Mouse (Mus musculus) cerebellum, adult 9-10 months (tissue): ENCODE data around the gene Hnrnpul2.
"Not testable (repeated sequence)": the region's sequence is repeated elsewhere in the genome, so short reads cannot be mapped to it uniquely, and the experiment has no call there.

Experiments
- DNase-seq: peaks from one replicate; pipeline ENCODE4 v3.0.0; 2022

Hnrnpul2 gene

GRCm38 (mm10) chr19:8818801-8819595, 812 bp upstream of the Hnrnpul2 start, which contains the start of gene Ttc9c:
Gene Ttc9c, minus strand, starts transcription at chr19:8819333.
- peak; percentile 99 for DNase-seq

GRCm38 (mm10) chr19:8820424-8820956, 680 bp downstream of the Hnrnpul2 start:
- no peak for DNase-seq

GRCm38 (mm10) chr19:8821146-8821545, 1.3 kb downstream of the Hnrnpul2 start:
- no peak for DNase-seq

- DNase-seq = peak; percentile 77
Measured at GRCm38 (mm10) chr19:8822696-8823095, 2.9 kb downstream of the Hnrnpul2 start.

GRCm38 (mm10) chr19:8829660-8830059, 9.8 kb downstream of the Hnrnpul2 start, which contains the start of gene AC129217.1:
Gene AC129217.1, plus strand, starts transcription at chr19:8829773.
- no peak for DNase-seq

GRCm38 (mm10) chr19:8830664-8831063, 10.9 kb downstream of the Hnrnpul2 start:
- DNase-seq = no peak

GRCm38 (mm10) chr19:8831262-8831661, 11.5 kb downstream of the Hnrnpul2 start:
- DNase-seq = no peak

GRCm38 (mm10) chr19:8832971-8833370, 13.2 kb downstream of the Hnrnpul2 start:
- no peak for DNase-seq

GRCm38 (mm10) chr19:8836327-8836726, 16.5 kb downstream of the Hnrnpul2 start:
- not testable (repeated sequence) for DNase-seq

GRCm38 (mm10) chr19:8837251-8837791, 17.5 kb downstream of the Hnrnpul2 start, which contains the start of gene Bscl2:
Gene Bscl2, plus strand, starts transcription at chr19:8837467.
- peak; percentile 91 for DNase-seq

GRCm38 (mm10) chr19:8838041-8838730, 18.4 kb downstream of the Hnrnpul2 start:
- peak; percentile 76 for DNase-seq

- peak; percentile 94 for DNase-seq
Measured at GRCm38 (mm10) chr19:8839103-8839907, 19.5 kb downstream of the Hnrnpul2 start, which contains the start of gene Gng3. Gene Gng3, minus strand, starts transcription at chr19:8839194.

- DNase-seq = peak; percentile 87
Measured at GRCm38 (mm10) chr19:8839908-8840791, 20.3 kb downstream of the Hnrnpul2 start.

GRCm38 (mm10) chr19:8841012-8841411, 21.2 kb downstream of the Hnrnpul2 start:
- peak; percentile 66 for DNase-seq

GRCm38 (mm10) chr19:8842961-8843360, 23.2 kb downstream of the Hnrnpul2 start:
- DNase-seq = no peak

GRCm38 (mm10) chr19:8844371-8845129, 24.7 kb downstream of the Hnrnpul2 start:
- DNase-seq = peak; percentile 85

GRCm38 (mm10) chr19:8848356-8848755, 28.5 kb downstream of the Hnrnpul2 start:
- DNase-seq = no peak

- DNase-seq = peak; percentile 19
Measured at GRCm38 (mm10) chr19:8850402-8850901, 30.6 kb downstream of the Hnrnpul2 start, which contains the start of gene Lrrn4cl. Gene Lrrn4cl, plus strand, starts transcription at chr19:8850768.

- peak; percentile 10 for DNase-seq
Measured at GRCm38 (mm10) chr19:8851639-8852038, 31.8 kb downstream of the Hnrnpul2 start.
